Mouse (Mus musculus) ES-E14 (cell line): ENCODE results near the gene Fbxl4. TPM values are rescaled to one million over a fixed set of nuclear protein-coding genes. Genes with fewer than 3 reads are reported as not detected.
A peak's percentile ranks its signal among the peaks of the same experiment; 100 is the strongest.

ENCODE experiments used
- DNase-seq: peaks from one replicate; pipeline ENCODE4 v3.0.0-alpha.2; 2013; ENCODE audit warnings: low read depth, low spot score
- H3K27ac ChIP-seq: 2 replicates; pipeline ENCODE4 v1.5.1; 2012; ENCODE audit warnings: low read depth, mild to moderate bottlenecking, low read length, moderate library complexity, mixed read lengths; ENCODE audit not compliant: poor library complexity, insufficient read depth, severe bottlenecking
- H3K36me3 ChIP-seq: 2 replicates; pipeline ENCODE4 v1.6.1; 2012; ENCODE audit warnings: mild to moderate bottlenecking, low read length, moderate library complexity, mixed read lengths; ENCODE audit not compliant: control insufficient read depth, poor library complexity, insufficient read depth, severe bottlenecking
- H3K4me1 ChIP-seq, 2 experiments: fragments of 150-350 bp in 1 of 2; sonication (generic) in 1 of 2; 2 replicates each; pipeline ENCODE4 v1.6.1; 2012; ENCODE audit warnings: low read length in 2 of 2, mild to moderate bottlenecking in 1 of 2, mixed read lengths in 1 of 2; ENCODE audit not compliant: control insufficient read depth in 2 of 2, insufficient read depth in 2 of 2, poor library complexity in 1 of 2
- H3K4me3 ChIP-seq, 2 experiments: fragments of 150-350 bp in 1 of 2; sonication (generic) in 1 of 2; 2 replicates each; pipeline ENCODE4 v1.5.1; 2012; ENCODE audit warnings: low read length in 2 of 2, low read depth in 1 of 2, mild to moderate bottlenecking in 1 of 2, mixed read lengths in 1 of 2; ENCODE audit not compliant: insufficient read depth in 1 of 2, poor library complexity in 1 of 2, severe bottlenecking in 1 of 2
- H3K9ac ChIP-seq: 2 replicates; pipeline ENCODE4 v1.6.1; 2012; ENCODE audit warnings: low read depth, mild to moderate bottlenecking, low read length, mixed read lengths; ENCODE audit not compliant: poor library complexity, insufficient read depth, severe bottlenecking
- H3K9me3 ChIP-seq: fragments of 150-350 bp; sonication (generic); 2 replicates; pipeline ENCODE4 v1.6.1; 2012; ENCODE audit warnings: low read depth, mild to moderate bottlenecking, low read length; ENCODE audit not compliant: control insufficient read depth, insufficient read depth
- CHD2 ChIP-seq: IDR thresholded peaks from 2 replicates; pipeline ENCODE4 v1.6.1; 2014; ENCODE audit warnings: mild to moderate bottlenecking, low read depth, low read length, inconsistent platforms
- HCFC1 ChIP-seq: IDR thresholded peaks from 2 replicates; pipeline ENCODE4 v1.6.1; 2012; ENCODE audit warnings: low read length, inconsistent platforms, borderline replicate concordance; ENCODE audit not compliant: insufficient read depth
- MAFK ChIP-seq: IDR thresholded peaks from 2 replicates; pipeline ENCODE4 v1.6.1; 2014; ENCODE audit warnings: mild to moderate bottlenecking, low read depth, low read length, inconsistent platforms; ENCODE audit not compliant: insufficient read depth
- ZC3H11A ChIP-seq: IDR thresholded peaks from 2 replicates; pipeline ENCODE4 v1.6.1; 2012; ENCODE audit warnings: low read depth, mild to moderate bottlenecking, inconsistent platforms, low read length, borderline replicate concordance
- ZNF384 ChIP-seq: IDR thresholded peaks from 2 replicates; pipeline ENCODE4 v1.6.1; 2012; ENCODE audit warnings: low read depth, low read length, inconsistent platforms
- in situ Hi-C, 2 experiments: fragments of 600-800 bp; cut with MboI; formaldehyde crosslinking; loops; one replicate each; pipeline ENCODE4 v1.15.1; 2025; ENCODE audit warnings: low sequenced_read_pairs in 2 of 2, inconsistent platforms in 1 of 2; ENCODE audit not compliant: unreplicated experiment in 2 of 2
- total RNA-seq: library from RNA; depleted of rRNA; stranded (reverse); fragments of 300-350 nt; gene quantifications from 2 replicates; pipeline ENCODE4 v1.2.3, GENCODE M21; 2012

The Fbxl4 gene
- total RNA-seq, 1 experiment: 9.7 TPM

GRCm38 (mm10) chr4:22358487-22358886 lies 1.1 kb downstream of the Fbxl4 start:
- TF ChIP-seq ZNF384 (no peak), CHD2 (no peak), MAFK (no peak), ZC3H11A (no peak), HCFC1 (no peak)
- H3K9me3 ChIP-seq: no peaks in the 10 kb centered on the region
- H3K27ac ChIP-seq: no peak overlapping the region
- H3K36me3 ChIP-seq: no peaks in the 10 kb centered on the region
- in situ Hi-C loops: no loop called here
- H3K4me3 ChIP-seq: peak overlapping the region in 1 of 2 experiments; percentile 80; a peak in 2 of 4 replicates
- H3K9ac ChIP-seq: no peak overlapping the region
- DNase-seq: no peak
- H3K4me1 ChIP-seq: no peaks in the 10 kb centered on the region; a peak in 2 of 4 replicates

GRCm38 (mm10) chr4:22367368-22367767 lies 10.0 kb downstream of the Fbxl4 start:
- no peak for TF ChIP-seq CHD2
- no peak for TF ChIP-seq HCFC1
- no peak for TF ChIP-seq MAFK
- no peak for TF ChIP-seq ZNF384
- no peak for TF ChIP-seq ZC3H11A
- no peak overlapping the region for H3K4me3 ChIP-seq
- 0 out of 4 replicates have a peak, but pooled peaks cover 0 to 2% of the 10 kb centered on the region in 2 experiments for H3K4me1 ChIP-seq
- DNase-seq: no peak
- H3K36me3 ChIP-seq: no peaks in the 10 kb centered on the region
- no peaks in the 10 kb centered on the region for H3K9me3 ChIP-seq
- no peak overlapping the region for H3K27ac ChIP-seq
- in situ Hi-C loops: no loop called here
- H3K9ac ChIP-seq: no peak overlapping the region

- no peak overlapping the region for H3K27ac ChIP-seq
- no peaks in the 10 kb centered on the region for H3K4me1 ChIP-seq
- peaks cover 5% of the 10 kb centered on the region; the same call in 1 of the 2 replicates for H3K36me3 ChIP-seq
- TF ChIP-seq ZC3H11A (no peak), CHD2 (no peak), MAFK (no peak), HCFC1 (no peak)
- no peaks in the 10 kb centered on the region for H3K9me3 ChIP-seq
- DNase-seq: no peak
- H3K9ac ChIP-seq: no peak overlapping the region
- in situ Hi-C loops: no loop called here
- H3K4me3 ChIP-seq: no peak overlapping the region
Measured at GRCm38 (mm10) chr4:22378516-22378915, 21.2 kb downstream of the Fbxl4 start.

- DNase-seq: no peak
- peaks cover 5% of the 10 kb centered on the region; the same call in 1 of the 2 replicates for H3K36me3 ChIP-seq
- in situ Hi-C loops: no loop called here
- H3K9ac ChIP-seq: no peak overlapping the region
- no peak overlapping the region for H3K4me3 ChIP-seq
- TF ChIP-seq CHD2 (no peak), HCFC1 (no peak), ZNF384 (no peak), MAFK (no peak), ZC3H11A (no peak)
- no peaks in the 10 kb centered on the region for H3K4me1 ChIP-seq
- H3K9me3 ChIP-seq: no peaks in the 10 kb centered on the region
- no peak overlapping the region for H3K27ac ChIP-seq
Measured at GRCm38 (mm10) chr4:22380646-22381045, 23.3 kb downstream of the Fbxl4 start.
